Mouse (Mus musculus) forebrain, embryonic 14.5 days (tissue): ENCODE data around the gene Ticrr. TPM values are rescaled to one million over a fixed set of nuclear protein-coding genes. Genes with fewer than 3 reads are reported as not detected.

Experiments used
- ATAC-seq: fragments of 200-750 bp; cut with Nextera tagmentation; 2 replicates; pipeline ENCODE4 v1.8.0; 2017; ENCODE audit warnings: mild to moderate bottlenecking, moderate library complexity
- DNase-seq: peaks from one replicate; pipeline ENCODE4 v3.0.0-alpha.2; 2015; ENCODE audit warnings: low spot score
- H3K27ac ChIP-seq: fragments of 300-500 bp; sonication (generic); 2 replicates; pipeline ENCODE4 v1.5.1; 2014; ENCODE audit warnings: low read depth, mild to moderate bottlenecking, control low read depth, low read length, moderate library complexity
- H3K27me3 ChIP-seq: fragments of 300-500 bp; sonication (generic); replicated peaks from 2 replicates; pipeline ENCODE4 v1.6.1; 2014; ENCODE audit warnings: low read length, control low read depth, mixed read lengths; ENCODE audit not compliant: control insufficient read depth, insufficient read depth
- H3K36me3 ChIP-seq: fragments of 300-500 bp; sonication (generic); 2 replicates; pipeline ENCODE4 v1.6.1; 2014; ENCODE audit warnings: low read length, control low read depth; ENCODE audit not compliant: control insufficient read depth, insufficient read depth
- H3K4me1 ChIP-seq: fragments of 300-500 bp; sonication (generic); 2 replicates; pipeline ENCODE4 v1.6.1; 2014; ENCODE audit warnings: antibody characterized with exemption, low read length, control low read depth; ENCODE audit not compliant: control insufficient read depth, insufficient read depth
- H3K4me2 ChIP-seq: fragments of 300-500 bp; sonication (generic); 2 replicates; pipeline ENCODE4 v1.6.1; 2014; ENCODE audit warnings: mild to moderate bottlenecking, control low read depth, low read length
- H3K4me3 ChIP-seq: fragments of 300-500 bp; sonication (generic); 2 replicates; pipeline ENCODE4 v1.5.1; 2014; ENCODE audit warnings: low read depth, low read length, control low read depth
- H3K9ac ChIP-seq: fragments of 300-500 bp; sonication (generic); 2 replicates; pipeline ENCODE4 v1.6.1; 2014; ENCODE audit warnings: mild to moderate bottlenecking, low read length, control low read depth, moderate library complexity
- H3K9me3 ChIP-seq: fragments of 300-500 bp; sonication (generic); replicated peaks from 2 replicates; pipeline ENCODE4 v1.6.1; 2016; ENCODE audit warnings: low read length, control low read depth, mixed read lengths; ENCODE audit not compliant: control insufficient read depth
- WGBS: fragments of 180-500 bp; shearing (Covaris S2); extraction: QIAGEN DNeasy Blood & Tissue Kit; methylation state at CpG from one replicate; pipeline ENCODE4 v1.1.7; 2014; 5-methylcytosine and 5-hydroxymethylcytosine counted together
- polyA plus RNA-seq: library from polyadenylated mRNA; unstranded; fragments of >200 nt; fragmentation: Nextera tagmentation; extraction: Ambion mirVana; gene quantifications from 2 replicates; pipeline ENCODE4 v1.2.1, GENCODE M21; 2014

The Ticrr gene
- polyA plus RNA-seq, 1 experiment from 2014 or later = 3.6 TPM

- ATAC-seq = no peak
- H3K27ac ChIP-seq = no peak overlapping the region
These were observed 1.4 kb downstream of the Ticrr start for GRCm38 (mm10) chr7:79661253-79661890.

GRCm38 (mm10) chr7:79666690-79667089 is 6.7 kb downstream of the Ticrr start:
- DNase-seq (no peak), ATAC-seq (no peak)
- Histone ChIP-seq H3K9me3 (no peaks in the 10 kb centered on the region), H3K27me3 (no peaks in the 10 kb centered on the region), H3K4me1 (0 out of 2 replicates have a peak, but pooled peaks cover 6% of the 10 kb centered on the region), H3K4me3 (no peak overlapping the region), H3K9ac (no peak overlapping the region), H3K36me3 (peaks cover 45% of the 10 kb centered on the region), H3K4me2 (no peak overlapping the region), H3K27ac (no peak overlapping the region)

More at GRCm38 (mm10) chr7:79661253-79661890, 1.4 kb downstream of the Ticrr start:
- Histone ChIP-seq H3K9ac (peak overlapping the region; percentile 80), H3K4me2 (peak overlapping the region; percentile 97), H3K4me1 (0 out of 2 replicates have a peak, but pooled peaks cover 14% of the 10 kb centered on the region), H3K36me3 (0 out of 2 replicates have a peak, but pooled peaks cover 5% of the 10 kb centered on the region), H3K9me3 (no peaks in the 10 kb centered on the region), H3K27me3 (no peaks in the 10 kb centered on the region), H3K4me3 (peak overlapping the region; percentile 91)
- no peak for DNase-seq
- WGBS = 10% methylated on average over 5 of the region's 5 CpGs

GRCm38 (mm10) chr7:79670900-79671604 is 11.1 kb downstream of the Ticrr start:
- Histone ChIP-seq H3K9ac (no peak overlapping the region), H3K36me3 (peaks cover 66% of the 10 kb centered on the region), H3K4me3 (no peak overlapping the region), H3K9me3 (no peaks in the 10 kb centered on the region), H3K27ac (no peak overlapping the region), H3K27me3 (no peaks in the 10 kb centered on the region), H3K4me1 (no peaks in the 10 kb centered on the region), H3K4me2 (no peak overlapping the region)
- 98% methylated on average over 4 of the region's 4 CpGs for WGBS
- DNase-seq = no peak
- ATAC-seq = no peak

- Histone ChIP-seq H3K9me3 (no peaks in the 10 kb centered on the region), H3K4me3 (no peak overlapping the region), H3K9ac (no peak overlapping the region), H3K36me3 (peaks cover 72% of the 10 kb centered on the region), H3K4me1 (no peaks in the 10 kb centered on the region), H3K27me3 (no peaks in the 10 kb centered on the region), H3K27ac (no peak overlapping the region), H3K4me2 (no peak overlapping the region)
- ATAC-seq (no peak), DNase-seq (peak; percentile 31)
These were observed 19.2 kb downstream of the Ticrr start for GRCm38 (mm10) chr7:79679186-79679585.

GRCm38 (mm10) chr7:79680231-79680630 is 20.2 kb downstream of the Ticrr start:
- H3K9ac ChIP-seq = no peak overlapping the region
- H3K4me3 ChIP-seq = no peak overlapping the region
- no peaks in the 10 kb centered on the region for H3K9me3 ChIP-seq
- H3K27ac ChIP-seq = no peak overlapping the region
- H3K4me1 ChIP-seq = no peaks in the 10 kb centered on the region
- no peak overlapping the region for H3K4me2 ChIP-seq
- H3K36me3 ChIP-seq = peaks cover 76% of the 10 kb centered on the region
- whole genome bisulfite sequencing = 96% methylated on average over 2 of the region's 2 CpGs
- ATAC-seq (no peak), DNase-seq (no peak)
- H3K27me3 ChIP-seq = no peaks in the 10 kb centered on the region

- no peak overlapping the region for H3K4me2 ChIP-seq
- no peaks in the 10 kb centered on the region for H3K27me3 ChIP-seq
- DNase-seq (no peak), ATAC-seq (no peak)
- H3K36me3 ChIP-seq = peaks cover 90% of the 10 kb centered on the region
- no peak overlapping the region for H3K9ac ChIP-seq
- 87% methylated on average over 8 of the region's 8 CpGs for WGBS
- no peak overlapping the region for H3K4me3 ChIP-seq
- no peak overlapping the region for H3K27ac ChIP-seq
- no peaks in the 10 kb centered on the region for H3K9me3 ChIP-seq
- H3K4me1 ChIP-seq = no peaks in the 10 kb centered on the region
These were observed 36.5 kb downstream of the Ticrr start for GRCm38 (mm10) chr7:79696495-79696894.

- no peaks in the 10 kb centered on the region for H3K27me3 ChIP-seq
- peaks cover 59% of the 10 kb centered on the region for H3K36me3 ChIP-seq
- WGBS = 81% methylated on average over 16 of the region's 16 CpGs
- no peak overlapping the region for H3K27ac ChIP-seq
- no peak overlapping the region for H3K4me2 ChIP-seq
- H3K4me1 ChIP-seq = no peaks in the 10 kb centered on the region
- H3K9me3 ChIP-seq = no peaks in the 10 kb centered on the region
- ATAC-seq = no peak
- no peak overlapping the region for H3K4me3 ChIP-seq
- DNase-seq = no peak
- no peak overlapping the region for H3K9ac ChIP-seq
These were observed 42.8 kb downstream of the Ticrr start for GRCm38 (mm10) chr7:79702755-79703154.

GRCm38 (mm10) chr7:79705210-79705609 is 45.2 kb downstream of the Ticrr start:
- H3K4me2 ChIP-seq = no peak overlapping the region
- H3K27ac ChIP-seq = no peak overlapping the region
- DNase-seq (no peak), ATAC-seq (no peak)
- peaks cover 39% of the 10 kb centered on the region for H3K36me3 ChIP-seq
- H3K4me3 ChIP-seq = no peak overlapping the region
- 91% methylated on average over 5 of the region's 5 CpGs for WGBS
- no peaks in the 10 kb centered on the region for H3K27me3 ChIP-seq
- no peak overlapping the region for H3K9ac ChIP-seq
- no peaks in the 10 kb centered on the region for H3K4me1 ChIP-seq
- H3K9me3 ChIP-seq = no peaks in the 10 kb centered on the region

GRCm38 (mm10) chr7:79710130-79710607 is 50.2 kb downstream of the Ticrr start:
- Histone ChIP-seq H3K4me3 (peak overlapping the region; percentile 39), H3K4me1 (peaks cover 8% of the 10 kb centered on the region; the same call in 1 of the 2 replicates), H3K36me3 (peaks cover 6% of the 10 kb centered on the region), H3K4me2 (peak overlapping the region; percentile 68), H3K9ac (peak overlapping the region; percentile 71), H3K9me3 (no peaks in the 10 kb centered on the region), H3K27me3 (no peaks in the 10 kb centered on the region), H3K27ac (no peak overlapping the region)
- WGBS = under 1% methylated on average over 50 of the region's 55 CpGs
- ATAC-seq (peak; percentile 92), DNase-seq (peak; percentile 85)
